Mouse (Mus musculus): Measurements from ENCODE around the gene Taf1a. TPM values are rescaled to one million over a fixed set of nuclear protein-coding genes. Genes with fewer than 3 reads are reported as not detected.

The Taf1a gene
- polyA plus RNA-seq, 1 experiment from 2014 or later: 20.4 TPM

- Histone ChIP-seq H3K4me3 (ENCODE audit: low read depth, low read length) (no peak overlapping the region), H3K9me3 (ENCODE audit: control insufficient read depth, low read length) (no peaks in the 10 kb centered on the region), H3K9ac (ENCODE audit: low read length) (no peak overlapping the region), H3K4me1 (replicated peaks; ENCODE audit: control insufficient read depth, insufficient read depth, low read length) (no peaks in the 10 kb centered on the region), H3K36me3 (ENCODE audit: control insufficient read depth, insufficient read depth, low read length) (no peaks in the 10 kb centered on the region), H3K27ac (ENCODE audit: low read depth, low read length) (no peak overlapping the region), H3K27me3 (ENCODE audit: control insufficient read depth, insufficient read depth, low read length) (no peaks in the 10 kb centered on the region), H3K4me2 (ENCODE audit: low read depth, low read length, severe bottlenecking) (no peak overlapping the region)
- ATAC-seq (replicated peaks; ENCODE audit: low FRiP score): no peak
- DNase-seq (ENCODE audit: low spot score): no peak
- WGBS: 94% methylated on average over 7 of the region's 7 CpGs
Measured at GRCm38 (mm10) chr1:183424100-183424499, 35.3 kb downstream of the Taf1a start.

GRCm38 (mm10) chr1:183434918-183435317 is 46.1 kb downstream of the Taf1a start:
- H3K4me2 ChIP-seq (ENCODE audit: low read depth, low read length, severe bottlenecking): no peak overlapping the region
- no peaks in the 10 kb centered on the region for H3K36me3 ChIP-seq (ENCODE audit: control insufficient read depth, insufficient read depth, low read length)
- H3K9me3 ChIP-seq (ENCODE audit: control insufficient read depth, low read length): no peaks in the 10 kb centered on the region
- 88% methylated on average over 9 of the region's 9 CpGs for WGBS
- H3K27me3 ChIP-seq (ENCODE audit: control insufficient read depth, insufficient read depth, low read length): no peaks in the 10 kb centered on the region
- no peak overlapping the region for H3K9ac ChIP-seq (ENCODE audit: low read length)
- no peak overlapping the region for H3K4me3 ChIP-seq (ENCODE audit: low read depth, low read length)
- H3K27ac ChIP-seq (ENCODE audit: low read depth, low read length): no peak overlapping the region
- H3K4me1 ChIP-seq (replicated peaks; ENCODE audit: control insufficient read depth, insufficient read depth, low read length): no peaks in the 10 kb centered on the region
- ATAC-seq (replicated peaks; ENCODE audit: low FRiP score) (no peak), DNase-seq (ENCODE audit: low spot score) (no peak)

- H3K27ac ChIP-seq (ENCODE audit: low read depth, low read length): no peak overlapping the region
- DNase-seq (ENCODE audit: low spot score): peak; percentile 80
- H3K27me3 ChIP-seq (ENCODE audit: control insufficient read depth, insufficient read depth, low read length): no peaks in the 10 kb centered on the region
- no peaks in the 10 kb centered on the region for H3K4me1 ChIP-seq (replicated peaks; ENCODE audit: control insufficient read depth, insufficient read depth, low read length)
- H3K36me3 ChIP-seq (ENCODE audit: control insufficient read depth, insufficient read depth, low read length): no peaks in the 10 kb centered on the region
- ATAC-seq (replicated peaks; ENCODE audit: low FRiP score): 0 out of 2 replicates have a peak, but pooled peaks have one; percentile 40
- 32% methylated on average over 22 of the region's 22 CpGs for WGBS
- H3K9me3 ChIP-seq (ENCODE audit: control insufficient read depth, low read length): no peaks in the 10 kb centered on the region
- H3K9ac ChIP-seq (ENCODE audit: low read length): no peak overlapping the region
- H3K4me2 ChIP-seq (ENCODE audit: low read depth, low read length, severe bottlenecking): peak overlapping the region; percentile 13; the same call in 1 of the 2 replicates
- no peak overlapping the region for H3K4me3 ChIP-seq (ENCODE audit: low read depth, low read length)
Measured at GRCm38 (mm10) chr1:183439036-183439435, 50.3 kb downstream of the Taf1a start.

GRCm38 (mm10) chr1:183442015-183442774 is 53.4 kb downstream of the Taf1a start:
- H3K9ac ChIP-seq (ENCODE audit: low read length): no peak overlapping the region
- no peaks in the 10 kb centered on the region for H3K27me3 ChIP-seq (ENCODE audit: control insufficient read depth, insufficient read depth, low read length)
- 26% methylated on average over 19 of the region's 19 CpGs for WGBS
- ATAC-seq (replicated peaks; ENCODE audit: low FRiP score) (peak; percentile 64), DNase-seq (ENCODE audit: low spot score) (peak; percentile 87)
- H3K4me1 ChIP-seq (replicated peaks; ENCODE audit: control insufficient read depth, insufficient read depth, low read length): no peaks in the 10 kb centered on the region
- no peak overlapping the region for H3K4me2 ChIP-seq (ENCODE audit: low read depth, low read length, severe bottlenecking)
- H3K9me3 ChIP-seq (ENCODE audit: control insufficient read depth, low read length): no peaks in the 10 kb centered on the region
- H3K36me3 ChIP-seq (ENCODE audit: control insufficient read depth, insufficient read depth, low read length): no peaks in the 10 kb centered on the region
- H3K27ac ChIP-seq (ENCODE audit: low read depth, low read length): no peak overlapping the region
- no peak overlapping the region for H3K4me3 ChIP-seq (ENCODE audit: low read depth, low read length)

- H3K9ac ChIP-seq (ENCODE audit: low read length): no peak overlapping the region
- ATAC-seq (replicated peaks; ENCODE audit: low FRiP score): no peak
Measured at GRCm38 (mm10) chr1:183453066-183453465, 64.3 kb downstream of the Taf1a start.

More at GRCm38 (mm10) chr1:183453066-183453465, 64.3 kb downstream of the Taf1a start:
- 50% methylated on average over 3 of the region's 3 CpGs for WGBS
- no peaks in the 10 kb centered on the region for H3K36me3 ChIP-seq (ENCODE audit: control insufficient read depth, insufficient read depth, low read length)
- H3K4me1 ChIP-seq (replicated peaks; ENCODE audit: control insufficient read depth, insufficient read depth, low read length): no peaks in the 10 kb centered on the region
- no peak overlapping the region for H3K4me3 ChIP-seq (ENCODE audit: low read depth, low read length)
- H3K27ac ChIP-seq (ENCODE audit: low read depth, low read length): no peak overlapping the region
- no peak for DNase-seq (ENCODE audit: low spot score)
- no peaks in the 10 kb centered on the region for H3K27me3 ChIP-seq (ENCODE audit: control insufficient read depth, insufficient read depth, low read length)
- H3K4me2 ChIP-seq (ENCODE audit: low read depth, low read length, severe bottlenecking): no peak overlapping the region
- H3K9me3 ChIP-seq (ENCODE audit: control insufficient read depth, low read length): no peaks in the 10 kb centered on the region; the same call in 1 of the 2 replicates

Other genes starting within 250 kb of the Taf1a start
- 11.3 and 11.4 TPM in 2 replicates for gene Disp1, start 167.5 kb upstream of the Taf1a start, polyA plus RNA-seq (2014; fragmentation: Nextera tagmentation; extraction: Ambion mirVana)
- 33.6 and 35.4 TPM in 2 replicates for gene Aida, start 92.4 kb upstream of the Taf1a start, polyA plus RNA-seq (2014; fragmentation: Nextera tagmentation; extraction: Ambion mirVana)
- gene Brox, start 91.7 kb upstream of the Taf1a start, polyA plus RNA-seq (2014; fragmentation: Nextera tagmentation; extraction: Ambion mirVana): 56.5 and 60.9 TPM in 2 replicates
- gene Mia3, start 19.4 kb upstream of the Taf1a start, polyA plus RNA-seq (2014; fragmentation: Nextera tagmentation; extraction: Ambion mirVana): 110 and 117 TPM in 2 replicates
- gene Hhipl2, start 29.2 kb downstream of the Taf1a start, polyA plus RNA-seq (2014; fragmentation: Nextera tagmentation; extraction: Ambion mirVana): 0.11 and 0.79 TPM in 2 replicates